Mouse (Mus musculus): ENCODE measurements around the gene Gm20547.
A peak's percentile ranks its signal among the peaks of the same experiment; 100 is the strongest.

The Gm20547 gene

DNA sequence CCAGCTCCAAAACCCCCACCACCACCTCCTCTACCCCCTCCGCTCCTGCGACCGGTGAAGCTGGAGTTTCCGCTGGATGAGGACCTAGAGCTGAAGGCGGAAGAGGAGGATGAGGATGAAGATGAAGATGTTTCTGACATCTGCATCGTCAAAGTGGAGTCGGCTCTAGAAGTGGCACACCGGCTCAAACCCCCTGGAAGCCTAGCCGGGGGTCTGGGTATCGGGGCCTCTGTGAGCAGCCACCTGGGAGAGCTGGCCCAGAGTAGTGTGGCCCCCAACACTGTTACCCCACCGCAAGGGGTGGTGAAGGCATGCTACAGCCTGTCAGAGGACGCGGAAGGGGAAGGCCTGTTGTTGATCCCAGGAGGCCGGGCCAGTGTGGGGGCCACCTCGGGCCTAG, 13.9 kb upstream of the Gm20547 start:
- peak; percentile 95 for DNase-seq

DNA sequence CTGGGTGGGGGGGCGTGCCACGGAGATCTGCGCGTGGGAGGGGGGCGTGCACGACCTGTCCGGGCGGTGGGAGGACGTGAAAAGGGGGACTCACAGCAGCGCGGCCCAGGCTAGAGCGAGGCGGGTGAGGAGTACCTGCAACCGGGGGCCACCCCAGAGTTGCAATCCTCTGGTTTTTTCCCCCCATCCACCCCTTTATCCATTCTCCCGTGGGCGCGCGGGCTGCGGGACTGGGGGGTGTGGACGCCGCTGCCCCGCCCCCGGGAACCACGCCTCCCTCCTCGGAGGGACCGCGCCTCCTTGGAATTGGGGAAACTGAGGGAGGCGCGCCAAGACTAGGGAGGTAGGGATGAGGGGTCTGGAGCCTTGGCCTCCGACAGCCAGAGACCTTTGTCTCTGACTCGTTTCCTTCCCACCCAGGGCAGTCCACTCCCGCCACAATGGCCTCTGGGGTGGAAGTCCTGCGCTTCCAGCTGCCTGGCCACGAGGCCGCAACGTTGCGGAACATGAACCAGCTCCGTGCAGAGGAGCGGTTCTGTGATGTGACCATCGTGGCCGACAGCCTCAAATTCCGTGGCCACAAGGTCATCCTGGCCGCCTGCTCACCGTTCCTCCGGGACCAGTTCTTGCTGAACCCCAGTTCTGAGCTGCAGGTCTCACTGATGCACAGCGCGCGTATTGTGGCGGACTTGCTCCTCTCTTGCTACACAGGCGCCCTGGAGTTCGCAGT, 13.1 kb upstream of the Gm20547 start:
- DNase-seq, result peak; percentile 98

DNA sequence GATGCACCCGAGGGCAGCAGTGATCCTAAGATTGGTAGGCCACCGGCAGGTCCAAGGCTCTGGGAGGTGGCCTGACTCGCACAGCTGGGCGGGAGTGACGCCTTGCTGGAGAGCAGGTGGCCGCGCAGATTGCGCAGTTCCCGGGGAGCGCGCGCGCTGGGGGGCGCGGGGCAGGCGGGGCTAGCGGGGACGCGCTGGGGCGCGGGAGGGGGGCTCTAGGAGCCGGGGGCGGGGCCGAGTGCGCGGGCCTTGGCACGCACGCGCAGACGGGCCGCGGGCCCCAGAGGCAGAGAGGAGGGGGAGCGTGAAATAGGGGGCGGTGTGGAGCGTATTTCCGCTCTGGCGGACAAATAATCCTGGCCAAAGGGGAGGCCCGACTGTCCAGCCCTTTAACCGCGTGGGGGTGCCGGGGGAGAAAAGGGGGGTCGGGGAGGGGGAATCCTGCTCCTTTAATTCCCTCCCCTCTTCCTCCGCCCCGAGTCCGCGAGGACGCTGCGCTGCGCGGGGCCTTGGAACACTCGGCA, 12.3 kb upstream of the Gm20547 start:
- DNase-seq, result peak; percentile 100

DNA sequence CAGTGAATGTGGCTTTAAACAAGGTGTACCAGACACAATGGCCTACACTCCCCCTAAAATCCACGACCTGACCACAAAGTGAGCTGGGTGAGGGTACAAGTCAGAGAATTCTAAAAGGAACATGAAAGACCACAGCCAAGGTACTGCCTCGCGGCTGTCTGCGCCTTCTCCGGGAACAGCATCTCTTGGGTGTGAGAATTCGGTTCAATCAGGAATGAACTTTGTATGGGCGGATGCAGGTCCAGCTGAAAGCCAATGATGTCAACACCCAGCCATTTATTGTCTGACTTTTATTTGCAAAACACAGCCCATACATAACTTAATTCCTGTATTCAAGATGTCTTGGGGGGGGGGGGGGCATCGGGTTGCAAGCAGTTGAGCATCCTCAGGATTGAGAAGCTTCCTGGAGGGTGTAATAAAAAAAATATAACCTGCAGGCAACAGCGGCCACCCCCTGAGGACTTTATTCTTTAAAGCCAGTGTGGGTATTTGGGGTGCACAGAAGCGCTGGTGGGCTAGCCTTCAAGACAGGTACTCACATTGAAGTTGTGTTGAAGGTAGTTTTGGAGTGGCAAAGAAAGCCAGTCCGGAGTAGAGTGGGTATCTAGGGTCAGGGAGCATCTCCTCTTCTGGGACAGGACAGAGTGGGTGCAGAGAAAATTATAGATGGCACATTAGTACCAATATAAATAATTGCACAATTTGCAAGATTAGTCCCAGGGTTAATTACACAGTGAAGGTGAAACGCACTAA, 11.4 kb upstream of the Gm20547 start:
- no peak for DNase-seq

DNA sequence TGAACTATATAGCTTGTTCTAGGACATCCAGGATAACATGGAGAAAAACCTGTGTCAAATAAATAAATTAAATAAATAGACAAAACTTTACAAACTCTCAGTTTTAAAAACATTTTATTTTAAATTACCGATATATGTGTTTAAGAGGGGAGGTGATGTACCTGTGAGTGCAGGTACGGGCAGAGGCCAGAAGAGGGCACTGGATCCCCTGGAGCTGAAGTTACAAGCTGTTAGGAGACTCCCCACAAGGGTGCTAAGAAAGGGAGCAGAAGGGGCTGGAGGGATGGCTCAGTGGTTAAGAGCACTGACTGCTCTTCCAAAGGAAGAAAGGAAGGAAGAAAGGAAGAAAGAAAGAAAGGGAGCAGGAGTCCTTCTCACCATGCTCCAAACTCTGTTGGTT, 9.5 kb upstream of the Gm20547 start:
- no peak for DNase-seq

DNA sequence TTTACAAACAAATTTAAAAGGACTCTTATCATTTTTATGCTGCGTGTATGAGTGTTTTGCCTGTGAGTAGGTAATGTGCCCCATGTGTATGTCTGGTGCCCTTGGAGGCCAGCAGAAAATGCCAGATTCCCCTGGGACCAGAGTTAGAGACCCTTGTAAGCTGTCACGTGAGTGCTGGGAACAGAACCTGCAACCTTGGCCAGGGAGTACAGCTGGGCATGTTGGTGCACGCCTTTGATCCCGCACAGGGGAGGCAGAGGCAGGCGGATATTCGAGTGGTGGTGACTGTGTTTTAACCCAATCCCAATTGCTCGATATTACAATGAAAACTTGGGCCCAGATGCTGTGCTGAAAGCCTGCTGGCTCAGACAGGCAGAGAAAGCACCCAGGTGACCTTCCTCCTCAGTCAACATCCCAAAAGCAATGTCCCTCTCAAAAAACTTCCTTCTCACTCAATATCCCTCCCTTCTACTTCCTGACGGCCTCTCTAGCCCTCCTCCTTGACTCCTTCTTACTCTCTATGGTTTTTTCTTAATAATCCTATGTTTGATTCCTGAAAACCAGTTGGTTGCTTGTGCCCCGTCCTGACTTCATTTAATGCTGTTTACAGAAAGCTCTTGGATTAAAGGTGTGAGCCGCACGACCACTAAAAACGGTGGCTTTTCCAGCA, 8.4 kb upstream of the Gm20547 start:
- no peak for DNase-seq

DNA sequence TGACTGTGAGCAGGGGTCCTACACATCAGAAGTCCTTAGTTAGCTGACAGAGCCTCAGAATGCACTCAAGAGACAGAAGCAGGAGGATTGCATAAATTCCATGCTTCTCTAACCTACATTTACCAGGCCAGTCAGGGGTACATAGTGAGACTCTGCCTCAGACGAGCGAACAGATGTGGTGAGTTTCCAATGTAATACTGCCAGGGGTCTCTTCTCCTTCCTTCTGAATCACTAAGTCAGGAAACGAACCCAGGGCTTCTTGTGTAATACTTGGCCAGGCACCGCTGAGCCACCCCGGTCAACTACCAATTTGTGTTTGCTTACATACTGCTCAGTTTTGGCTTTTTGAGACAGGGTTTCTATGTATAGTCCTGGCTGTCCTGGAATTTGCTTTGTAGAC, 6.1 kb upstream of the Gm20547 start:
- DNase-seq, result no peak

DNA sequence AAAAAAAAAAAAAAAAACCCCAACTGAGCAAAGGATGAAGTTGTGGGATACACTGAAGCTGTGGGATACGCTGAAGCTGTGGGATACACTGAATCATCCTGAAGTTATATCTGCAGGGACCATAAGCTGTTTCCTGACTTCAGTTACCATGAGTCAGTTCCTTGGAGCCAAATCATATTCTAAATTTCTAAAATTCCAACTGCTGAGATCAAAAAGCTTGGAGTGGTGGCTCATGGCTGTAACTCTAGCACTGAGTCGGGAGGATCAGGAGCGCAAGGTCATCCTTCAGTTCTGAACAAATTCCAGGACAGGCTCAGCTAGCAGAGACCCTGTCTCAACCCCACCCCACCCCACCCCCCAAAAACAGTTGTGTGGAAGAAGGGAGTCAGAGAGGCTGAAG, 3.8 kb upstream of the Gm20547 start:
- no peak for DNase-seq

DNA sequence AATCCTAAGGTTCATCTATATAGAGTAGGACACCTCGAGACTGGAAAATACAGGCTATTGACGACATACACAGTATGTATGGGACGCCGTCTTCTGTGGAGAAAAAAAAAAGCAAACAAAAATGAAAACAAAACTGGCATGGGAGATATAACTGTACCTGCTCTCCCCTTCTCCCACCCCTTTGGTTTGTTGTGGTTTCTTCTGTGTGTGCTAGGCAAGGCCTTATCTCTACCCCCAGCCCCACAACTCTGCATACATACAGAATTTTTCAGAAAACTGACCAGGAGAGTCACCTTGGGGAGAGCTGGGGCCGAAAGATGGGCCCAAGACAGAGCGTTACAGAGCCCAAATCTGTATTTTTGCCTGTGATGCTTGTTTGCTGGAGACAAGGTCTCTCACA, 2.9 kb upstream of the Gm20547 start:
- no peak for DNase-seq

DNA sequence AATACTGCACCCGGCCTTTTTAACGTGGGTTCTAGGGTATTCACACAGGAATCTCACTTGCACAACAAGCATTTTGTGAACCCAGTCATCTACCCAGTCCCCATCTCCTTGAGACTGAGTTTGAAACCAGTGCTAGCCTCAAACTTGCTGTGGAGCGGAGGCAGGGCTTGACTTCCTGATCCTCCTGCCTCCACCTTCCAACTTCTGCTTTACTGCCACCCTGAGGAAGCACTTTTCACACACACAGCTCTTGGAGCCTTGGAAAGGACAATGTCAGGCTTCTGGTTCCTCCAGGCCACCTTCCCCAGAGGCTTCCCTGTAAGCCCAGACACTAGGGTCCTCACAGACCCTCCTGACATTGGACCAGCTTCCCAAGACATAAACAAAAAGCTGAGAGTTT, 1.5 kb upstream of the Gm20547 start:
- DNase-seq, result no peak

DNA sequence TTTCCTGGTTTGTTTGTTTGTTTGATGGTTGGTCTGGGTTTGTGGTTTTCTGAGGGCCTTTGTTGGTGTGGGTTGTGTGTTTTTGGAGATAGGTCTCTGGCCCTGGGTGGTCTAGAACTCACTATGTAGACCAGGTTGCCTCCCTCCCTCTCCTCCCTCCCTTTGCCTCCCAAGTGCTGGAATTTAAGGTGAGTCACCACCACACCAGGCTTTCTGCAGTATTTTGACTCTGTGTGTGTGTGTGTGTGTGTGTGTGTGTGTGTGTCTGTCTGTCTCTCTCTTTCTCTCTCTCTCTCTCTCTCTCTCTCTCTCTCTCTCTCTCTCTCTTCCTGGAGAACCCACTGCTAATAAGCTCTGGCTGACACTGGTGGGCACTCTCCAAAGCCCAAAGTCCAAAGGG, 676 bp downstream of the Gm20547 start:
- DNase-seq, result no peak

DNA sequence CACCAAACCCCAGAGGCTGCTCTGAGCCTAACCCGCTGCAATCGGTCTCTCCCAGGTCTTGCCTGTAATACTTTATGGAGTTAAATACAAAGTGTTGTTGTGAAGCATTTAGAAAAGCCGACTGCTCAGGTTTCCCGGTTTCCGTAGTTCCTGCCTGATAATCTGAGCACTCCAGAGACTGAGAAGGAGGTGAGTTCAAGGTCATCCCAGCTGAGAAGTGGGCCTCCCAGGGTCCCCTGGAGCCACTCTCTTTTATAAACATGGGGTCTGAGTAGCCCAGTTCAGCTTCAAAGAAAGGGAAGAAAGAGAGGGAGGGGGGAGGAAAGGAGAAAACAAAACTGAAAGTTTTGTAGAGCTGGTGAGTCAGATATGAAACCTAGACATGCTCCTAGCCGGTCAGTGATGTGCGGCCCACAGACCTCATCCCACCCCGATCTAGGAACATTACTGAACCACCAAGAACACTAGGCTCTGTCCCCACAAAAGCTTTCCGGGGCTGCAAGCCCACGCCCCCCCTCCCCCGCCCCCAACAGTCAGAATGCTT, 2.4 kb downstream of the Gm20547 start, which contains the start of gene Zbtb12:
Gene Zbtb12, plus strand, starts transcription at position 148 of the 544 bp plus-strand sequence.
- DNase-seq, result no peak

DNA sequence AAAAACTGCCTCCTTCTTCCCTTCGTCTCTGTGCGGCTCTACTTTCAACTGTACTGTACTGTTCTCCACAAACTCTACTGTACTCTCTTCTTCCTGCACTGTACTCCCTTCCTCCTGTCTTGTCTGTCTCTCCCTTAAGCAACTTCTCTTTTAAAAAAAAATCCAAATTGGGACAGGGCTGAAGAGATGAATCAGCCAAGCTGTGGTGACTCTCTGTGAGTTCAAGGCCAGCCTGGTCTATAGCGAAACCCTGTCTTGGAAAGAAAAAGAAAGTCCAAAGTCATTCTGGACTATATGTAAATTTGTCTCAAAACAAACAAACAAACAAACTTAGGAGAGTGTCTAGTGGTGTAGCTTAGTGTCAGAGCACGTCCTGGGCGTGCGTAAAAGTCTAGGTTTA, 7.5 kb downstream of the Gm20547 start:
- no peak for DNase-seq

DNA sequence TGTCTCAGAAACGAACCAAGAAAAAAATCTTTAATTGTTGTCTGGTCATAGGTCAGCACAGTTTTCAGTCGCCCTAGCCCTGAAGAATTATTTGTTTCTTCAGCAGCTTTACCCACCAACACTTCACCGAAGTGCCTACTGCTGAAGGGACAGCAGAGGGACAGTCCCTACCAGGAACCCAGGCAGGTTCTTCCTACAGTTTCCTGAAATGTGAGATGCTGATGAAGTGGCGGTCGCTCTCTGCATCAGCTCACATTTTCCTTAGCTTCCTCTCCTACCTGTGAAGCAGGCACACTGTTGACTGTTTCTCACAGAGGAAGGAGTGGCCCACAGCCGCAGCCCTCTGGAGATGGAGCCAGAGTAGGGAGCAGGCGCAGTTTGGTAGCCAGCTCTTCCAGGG, 15.9 kb downstream of the Gm20547 start:
- DNase-seq, result no peak

DNA sequence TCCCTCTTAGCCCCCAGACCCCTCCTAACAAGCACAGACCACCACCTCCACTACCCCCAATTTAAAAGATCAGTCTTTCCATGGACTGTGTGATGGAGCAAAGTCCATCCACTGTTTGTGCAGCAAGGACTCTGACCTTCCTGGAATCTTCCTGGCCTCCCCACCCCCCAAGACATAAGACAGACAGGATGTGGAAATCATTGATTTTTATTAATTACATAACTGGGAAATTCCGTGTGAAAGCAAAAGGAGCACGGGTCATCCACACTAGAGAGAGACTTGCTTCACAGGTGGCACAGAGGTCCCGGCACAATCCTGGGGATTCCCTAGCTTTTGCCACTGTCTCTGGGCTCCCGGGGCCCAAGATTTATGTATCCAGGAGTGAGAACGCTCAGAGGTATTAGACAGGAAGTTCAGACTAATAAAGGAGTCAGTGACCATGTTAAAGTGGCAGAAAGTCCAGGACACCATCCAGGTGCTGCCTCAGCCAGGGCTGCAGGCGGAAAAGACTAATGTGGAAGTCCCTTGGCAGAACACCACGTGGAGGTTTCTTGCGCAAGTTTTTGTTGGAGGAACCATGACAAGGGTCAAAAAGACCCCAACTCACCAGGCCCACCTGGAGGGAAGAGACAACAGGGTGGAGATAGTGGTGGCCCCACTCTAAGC, 19.3 kb downstream of the Gm20547 start, which contains the start of gene Cfb:
Gene Cfb, minus strand, starts transcription at position 103 of the 666 bp plus-strand sequence.
- DNase-seq, result peak; percentile 86

DNA sequence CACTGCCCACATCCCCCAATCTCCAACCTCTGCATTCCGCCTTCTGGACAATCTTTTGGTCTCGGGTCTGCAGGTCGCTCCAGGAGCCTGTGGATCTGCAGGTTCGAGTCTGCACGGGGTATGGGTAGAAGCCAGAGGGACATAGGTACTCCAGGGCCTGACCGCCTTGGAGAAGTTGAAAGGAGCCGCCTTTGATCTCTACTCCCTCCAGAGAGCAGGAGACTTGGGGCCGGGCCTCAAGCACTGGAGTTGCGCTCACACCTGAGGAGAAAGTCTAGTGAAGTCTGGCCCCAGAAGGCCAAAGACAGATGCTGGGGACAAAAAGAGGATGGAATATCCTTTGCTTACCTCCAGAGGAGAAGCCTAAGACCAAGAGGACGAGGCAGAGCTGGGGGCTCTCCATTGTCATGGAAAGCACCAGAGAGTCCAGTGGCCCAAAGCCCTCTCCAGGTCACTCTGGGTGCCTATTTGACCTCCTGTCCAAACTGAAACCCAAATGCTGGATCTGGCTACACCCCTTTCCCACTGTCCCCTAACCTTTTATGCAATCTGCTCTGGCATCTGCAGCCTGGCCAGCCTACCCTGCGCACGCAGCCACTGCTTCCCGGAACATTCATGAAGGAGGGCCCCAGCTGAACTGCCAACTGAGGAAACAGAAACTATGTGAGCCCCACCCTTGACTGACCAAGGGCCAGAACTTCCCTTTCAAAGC, 20.0 kb downstream of the Gm20547 start:
- peak; percentile 97 for DNase-seq

DNA sequence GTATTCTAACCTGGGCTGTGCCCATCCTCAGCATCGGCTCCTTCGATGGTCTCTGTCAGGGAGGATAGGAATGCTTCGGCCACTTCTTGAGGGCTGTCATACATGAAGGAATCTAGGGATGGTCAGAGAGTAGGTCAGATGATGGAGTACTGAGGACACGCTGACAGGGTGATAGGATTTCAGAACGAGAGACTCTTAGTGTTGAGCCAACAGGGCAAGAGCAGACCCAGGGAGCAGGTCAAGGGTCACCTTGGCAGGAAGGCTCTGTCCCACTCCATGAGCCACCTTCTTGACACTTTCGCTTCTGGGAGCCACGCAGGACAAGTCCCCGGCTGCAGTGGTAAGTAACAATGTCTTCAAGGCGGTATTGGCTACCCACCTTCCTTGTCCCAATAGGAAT, 21.3 kb downstream of the Gm20547 start:
- DNase-seq, result peak; percentile 83

DNA sequence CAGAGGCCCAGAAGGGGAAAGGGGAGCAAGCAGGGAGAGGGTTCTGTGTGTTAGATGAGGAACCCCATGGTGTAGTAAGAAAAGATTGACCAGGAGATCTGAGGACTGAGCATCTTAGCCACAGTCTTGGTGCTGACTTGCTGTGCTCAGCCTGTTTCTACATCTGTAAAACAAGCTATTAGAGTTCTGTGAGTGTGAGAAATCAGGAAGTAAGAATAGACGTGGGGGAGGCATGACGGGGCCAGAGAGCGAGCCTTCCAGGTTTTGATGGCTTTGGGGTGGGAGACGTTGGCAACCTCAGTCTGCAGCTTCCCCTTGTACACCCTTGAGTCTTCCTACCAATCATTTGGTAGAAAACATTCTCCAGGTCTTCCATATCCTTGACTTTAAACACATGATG, 23.2 kb downstream of the Gm20547 start:
- DNase-seq, result no peak

DNA sequence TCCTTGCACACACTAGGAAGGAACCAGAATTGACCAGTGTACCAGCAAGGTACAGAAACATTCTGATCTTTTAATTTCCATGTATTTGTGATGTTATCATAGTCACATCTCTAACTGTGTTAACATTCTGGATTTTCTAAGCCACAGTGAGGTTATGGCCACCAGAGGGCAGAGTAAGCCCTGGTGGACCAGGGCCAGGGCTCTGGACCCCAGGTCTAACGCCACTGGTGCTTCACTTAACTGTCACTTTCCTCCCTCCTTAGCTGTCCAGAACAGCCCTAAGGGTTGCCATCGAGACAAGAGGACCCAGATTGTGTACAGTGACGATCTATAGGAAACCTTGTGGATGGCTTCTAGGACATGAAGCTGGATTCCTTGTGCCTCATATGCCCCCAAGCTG, 26.0 kb downstream of the Gm20547 start:
- DNase-seq, result peak; percentile 87

DNA sequence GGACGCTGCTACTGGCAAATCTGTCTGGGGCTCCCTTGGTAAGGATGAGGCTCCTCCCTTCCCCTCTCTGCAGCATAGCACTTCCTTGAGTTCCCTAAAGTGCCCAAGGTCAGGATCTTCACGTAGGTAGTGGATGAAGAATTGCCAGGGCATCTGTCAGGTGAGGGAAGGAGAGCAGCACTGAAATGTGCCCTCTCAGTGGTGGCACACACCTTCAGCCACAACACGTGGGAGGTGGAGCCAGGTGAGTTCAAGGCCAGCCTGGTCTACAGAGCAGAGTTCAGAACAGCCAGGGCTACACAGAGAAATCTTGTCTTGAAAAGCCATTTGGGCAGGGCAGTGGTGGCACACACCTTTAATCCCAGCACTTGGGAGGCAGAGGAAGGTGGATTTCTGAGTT, 27.1 kb downstream of the Gm20547 start:
- DNase-seq, result peak; percentile 85

DNA sequence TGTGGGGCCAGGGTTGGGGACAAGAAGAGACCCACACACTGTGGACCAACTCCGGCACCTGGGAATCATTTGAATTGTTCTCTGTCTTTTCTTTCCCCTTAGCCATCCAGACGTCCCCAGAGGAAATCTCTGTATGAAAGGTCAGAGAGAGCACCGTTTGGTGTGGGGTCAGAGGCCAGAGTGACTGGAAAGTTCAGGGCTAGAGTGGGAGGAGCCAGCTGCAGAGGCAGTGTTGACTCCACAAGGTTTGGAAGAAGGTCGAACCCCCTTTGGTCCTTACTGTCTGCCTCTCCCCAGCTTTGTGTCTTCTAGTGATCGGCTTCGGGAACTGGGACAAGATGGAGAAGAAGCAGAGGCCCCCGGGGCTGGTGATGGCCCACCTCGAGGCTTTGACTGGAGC, 28.3 kb downstream of the Gm20547 start:
- no peak for DNase-seq

DNA sequence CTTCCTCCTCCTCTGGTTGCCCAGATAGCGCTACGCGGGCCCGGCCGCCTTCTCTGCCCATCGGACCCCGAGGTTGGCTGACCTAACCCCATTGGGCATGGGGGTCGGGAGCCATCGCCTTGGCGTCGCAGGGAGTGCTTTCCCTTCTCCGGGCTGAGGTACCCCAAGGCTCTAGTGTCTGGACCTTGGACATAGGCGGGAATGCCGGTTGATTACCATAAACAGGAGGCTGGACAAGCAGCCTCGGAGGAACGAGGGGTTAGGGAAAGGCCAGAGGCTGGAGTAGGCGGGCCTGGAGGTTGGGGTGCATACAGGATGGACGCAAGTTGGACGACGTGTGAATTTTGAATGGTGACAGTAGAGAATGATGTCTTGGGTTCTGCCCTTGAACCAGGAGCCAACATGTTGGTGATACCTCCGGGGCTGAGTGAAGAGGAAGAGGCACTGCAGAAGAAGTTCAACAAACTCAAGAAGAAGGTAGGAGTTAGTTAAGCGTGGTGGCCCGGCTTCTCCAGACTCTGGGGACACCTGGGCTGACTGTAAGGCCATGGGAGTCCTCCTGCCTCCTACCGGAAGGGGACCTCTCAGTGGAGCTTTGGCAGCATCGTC, 31.2 kb downstream of the Gm20547 start:
- DNase-seq, result no peak
